Mouse (Mus musculus) forebrain, postnatal 0 days (tissue): Measurements from ENCODE around the gene Ptprr. TPM values are rescaled to one million over a fixed set of nuclear protein-coding genes. Genes with fewer than 3 reads are reported as not detected.
A peak's percentile ranks its signal among the peaks of the same experiment; 100 is the strongest.

Experiments
- ATAC-seq: fragments of 200-750 bp; cut with Nextera tagmentation; 2 replicates; pipeline ENCODE4 v1.8.0; 2017; ENCODE audit warnings: mild to moderate bottlenecking, moderate library complexity
- DNase-seq: peaks from one replicate; pipeline ENCODE4 v3.0.0-alpha.2; 2015
- H3K27ac ChIP-seq: fragments of 300-500 bp; sonication (generic); 2 replicates; pipeline ENCODE4 v1.5.1; 2014; ENCODE audit warnings: low read depth, mild to moderate bottlenecking, antibody characterized with exemption, low read length, moderate library complexity, mixed read lengths
- H3K27me3 ChIP-seq: fragments of 300-500 bp; sonication (generic); 2 replicates; pipeline ENCODE4 v1.6.1; 2014; ENCODE audit warnings: mild to moderate bottlenecking, low read length, mixed read lengths; ENCODE audit not compliant: insufficient read depth
- H3K36me3 ChIP-seq: fragments of 300-500 bp; sonication (generic); 2 replicates; pipeline ENCODE4 v1.6.1; 2014; ENCODE audit warnings: mild to moderate bottlenecking, moderate library complexity; ENCODE audit not compliant: insufficient read depth
- H3K4me1 ChIP-seq: fragments of 300-500 bp; sonication (generic); 2 replicates; pipeline ENCODE4 v1.6.1; 2014; ENCODE audit warnings: antibody characterized with exemption; ENCODE audit not compliant: insufficient read depth
- H3K4me2 ChIP-seq: fragments of 300-500 bp; sonication (generic); 2 replicates; pipeline ENCODE4 v1.6.1; 2014; ENCODE audit warnings: low read depth, mild to moderate bottlenecking, moderate library complexity
- H3K4me3 ChIP-seq: fragments of 300-500 bp; sonication (generic); 2 replicates; pipeline ENCODE4 v1.5.1; 2014; ENCODE audit warnings: low read depth, low read length, mixed read lengths
- H3K9ac ChIP-seq: fragments of 300-500 bp; sonication (generic); 2 replicates; pipeline ENCODE4 v1.6.1; 2014; ENCODE audit warnings: mild to moderate bottlenecking
- H3K9me3 ChIP-seq: fragments of 300-500 bp; sonication (generic); 2 replicates; pipeline ENCODE4 v1.6.1; 2016; ENCODE audit warnings: low read length
- CTCF ChIP-seq: sonication (generic); IDR thresholded peaks from 2 replicates; pipeline ENCODE4 v1.5.1; 2016; ENCODE audit warnings: antibody characterized with exemption, control low read depth, low read depth
- WGBS: fragments of 180-500 bp; shearing (Covaris S2); extraction: QIAGEN DNeasy Blood & Tissue Kit; methylation state at CpG from one replicate; pipeline ENCODE4 v1.1.7; 2014; 5-methylcytosine and 5-hydroxymethylcytosine counted together
- polyA plus RNA-seq: library from polyadenylated mRNA; unstranded; fragments of >200 nt; fragmentation: Nextera tagmentation; extraction: Ambion mirVana; gene quantifications from 2 replicates; pipeline ENCODE4 v1.2.1, GENCODE M21; 2015
- total RNA-seq: library from RNA; depleted of rRNA; stranded (reverse); fragments of >200 nt; gene quantifications from 2 replicates; pipeline ENCODE4 v1.2.3, GENCODE M21; 2014

Ptprr gene
- total and polyA plus RNA-seq, 2 experiments from 2014 or later = 19.6 to 21.3 TPM

- no peak overlapping the region for H3K4me3 ChIP-seq
- 75% methylated on average over 8 of the region's 8 CpGs for WGBS
- no peak overlapping the region for H3K27ac ChIP-seq
- no peak for DNase-seq
- no peaks in the 10 kb centered on the region for H3K9me3 ChIP-seq
- no peaks in the 10 kb centered on the region for H3K36me3 ChIP-seq
- no peak for TF ChIP-seq CTCF
- no peak overlapping the region for H3K9ac ChIP-seq
- H3K4me2 ChIP-seq = no peak overlapping the region
- H3K4me1 ChIP-seq = no peaks in the 10 kb centered on the region
- H3K27me3 ChIP-seq = no peaks in the 10 kb centered on the region
- 0 out of 2 replicates have a peak, but pooled peaks have one; percentile 6 for ATAC-seq
Observed at GRCm38 (mm10) chr10:116291153-116291755, 273.2 kb downstream of the Ptprr start.

GRCm38 (mm10) chr10:116296439-116296838, 278.4 kb downstream of the Ptprr start:
- no peaks in the 10 kb centered on the region for H3K9me3 ChIP-seq
- no peak for ATAC-seq
- 87% methylated on average over 4 of the region's 4 CpGs for whole genome bisulfite sequencing
- no peaks in the 10 kb centered on the region for H3K4me1 ChIP-seq
- no peaks in the 10 kb centered on the region for H3K36me3 ChIP-seq
- no peak for TF ChIP-seq CTCF
- H3K27me3 ChIP-seq = peaks cover 9% of the 10 kb centered on the region
- no peak for DNase-seq
- H3K9ac ChIP-seq = no peak overlapping the region
- no peak overlapping the region for H3K27ac ChIP-seq
- H3K4me3 ChIP-seq = no peak overlapping the region
- H3K4me2 ChIP-seq = no peak overlapping the region

GRCm38 (mm10) chr10:116297854-116298253, 279.8 kb downstream of the Ptprr start:
- H3K4me2 ChIP-seq = no peak overlapping the region
- no peaks in the 10 kb centered on the region for H3K36me3 ChIP-seq
- 86% methylated on average over 12 of the region's 12 CpGs for WGBS
- no peak overlapping the region for H3K27ac ChIP-seq
- no peak for TF ChIP-seq CTCF
- no peak overlapping the region for H3K4me3 ChIP-seq
- no peak for DNase-seq
- no peak overlapping the region for H3K9ac ChIP-seq
- no peaks in the 10 kb centered on the region for H3K9me3 ChIP-seq
- no peaks in the 10 kb centered on the region for H3K4me1 ChIP-seq
- H3K27me3 ChIP-seq = peaks cover 14% of the 10 kb centered on the region
- ATAC-seq = no peak

GRCm38 (mm10) chr10:116300824-116301223, 282.8 kb downstream of the Ptprr start:
- Histone ChIP-seq H3K4me2 (peak overlapping the region; percentile 89), H3K4me3 (peak overlapping the region; percentile 44), H3K36me3 (no peaks in the 10 kb centered on the region), H3K9ac (peak overlapping the region; percentile 41; the same call in 1 of the 2 replicates), H3K4me1 (no peaks in the 10 kb centered on the region), H3K27me3 (peaks cover 14% of the 10 kb centered on the region), H3K27ac (no peak overlapping the region), H3K9me3 (no peaks in the 10 kb centered on the region)
- WGBS = 14% methylated on average over 7 of the region's 7 CpGs
- DNase-seq = no peak
- no peak for ATAC-seq
- TF ChIP-seq CTCF = no peak

GRCm38 (mm10) chr10:116301258-116301657, 283.2 kb downstream of the Ptprr start:
- Histone ChIP-seq H3K9me3 (no peaks in the 10 kb centered on the region), H3K4me1 (no peaks in the 10 kb centered on the region), H3K4me3 (peak overlapping the region; percentile 44), H3K4me2 (peak overlapping the region; percentile 89), H3K36me3 (no peaks in the 10 kb centered on the region), H3K27ac (no peak overlapping the region), H3K9ac (peak overlapping the region; percentile 41), H3K27me3 (peaks cover 14% of the 10 kb centered on the region)
- peak; percentile 55 for ATAC-seq
- no peak for TF ChIP-seq CTCF
- WGBS = 0% methylated on average over 30 of the region's 36 CpGs
- DNase-seq = peak; percentile 18

- no peaks in the 10 kb centered on the region for H3K4me1 ChIP-seq
- H3K27ac ChIP-seq = no peak overlapping the region
- H3K27me3 ChIP-seq = peaks cover 14% of the 10 kb centered on the region
- no peak for DNase-seq
- no peak overlapping the region for H3K4me3 ChIP-seq
- TF ChIP-seq CTCF = no peak
- H3K4me2 ChIP-seq = no peak overlapping the region
- no peaks in the 10 kb centered on the region for H3K9me3 ChIP-seq
- ATAC-seq = no peak
- WGBS = 92% methylated on average over 4 of the region's 4 CpGs
- no peaks in the 10 kb centered on the region for H3K36me3 ChIP-seq
- no peak overlapping the region for H3K9ac ChIP-seq
Observed at GRCm38 (mm10) chr10:116304355-116304754, 286.3 kb downstream of the Ptprr start.

DNA sequence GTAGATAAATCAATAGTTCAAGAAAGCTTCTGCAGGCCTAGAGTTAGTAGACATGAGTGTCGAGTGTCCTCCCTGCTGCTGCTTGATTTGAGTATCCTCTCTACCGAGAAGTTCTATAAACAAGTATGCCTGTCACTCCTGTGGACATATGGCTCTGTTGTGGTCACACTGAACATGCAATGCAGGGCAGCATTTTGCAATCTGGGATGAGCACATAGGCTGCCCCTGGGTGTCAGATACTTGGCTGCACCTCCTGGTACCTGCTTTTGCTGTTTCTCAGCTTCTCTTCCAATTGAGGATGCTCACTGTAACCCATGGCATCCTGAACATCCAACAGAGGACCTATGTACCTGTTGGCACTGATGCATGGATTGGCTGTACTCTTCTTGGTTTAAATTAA, 291.4 kb downstream of the Ptprr start:
- ATAC-seq = no peak
- no peak overlapping the region for H3K9ac ChIP-seq
- no peak for DNase-seq
- no peaks in the 10 kb centered on the region for H3K9me3 ChIP-seq
- TF ChIP-seq CTCF = no peak
- H3K36me3 ChIP-seq = no peaks in the 10 kb centered on the region
- H3K4me2 ChIP-seq = no peak overlapping the region
- H3K4me1 ChIP-seq = no peaks in the 10 kb centered on the region
- no peak overlapping the region for H3K27ac ChIP-seq
- no peak overlapping the region for H3K4me3 ChIP-seq
- WGBS = 86% methylated on average over 2 of the region's 2 CpGs
- no peaks in the 10 kb centered on the region for H3K27me3 ChIP-seq
